Mouse (Mus musculus) C2C12 (cell line): Measurements from ENCODE around the gene Cnmd. TPM values are rescaled to one million over a fixed set of nuclear protein-coding genes. Genes with fewer than 3 reads are reported as not detected.

ENCODE experiments used
- H3K27me3 ChIP-seq: one replicate; pipeline ENCODE4 v1.6.1; 2011; ENCODE audit not compliant: control insufficient read depth, insufficient read depth, insufficient read length
- H3K36me3 ChIP-seq: one replicate; pipeline ENCODE4 v1.6.1; 2011; ENCODE audit not compliant: control insufficient read depth, insufficient read depth
- H3K4me3 ChIP-seq: one replicate; pipeline ENCODE4 v1.5.1; 2011; ENCODE audit warnings: mild to moderate bottlenecking, control low read depth; ENCODE audit not compliant: poor library complexity, insufficient read depth, severe bottlenecking
- H3K79me2 ChIP-seq: one replicate; pipeline ENCODE4 v1.6.1; 2011; ENCODE audit not compliant: control insufficient read depth, insufficient read depth
- H3K79me3 ChIP-seq: one replicate; pipeline ENCODE4 v1.6.1; 2011; ENCODE audit warnings: low read depth, control low read depth
- H3ac ChIP-seq: one replicate; pipeline ENCODE3; 2011; ENCODE audit warnings: low read depth; ENCODE audit not compliant: control insufficient read depth, insufficient read length
- CEBPB ChIP-seq: IDR thresholded peaks from one replicate; pipeline ENCODE4 v1.6.1; 2011; ENCODE audit warnings: low read depth, mild to moderate bottlenecking, control low read depth, moderate library complexity
- CTCF ChIP-seq: IDR thresholded peaks from one replicate; pipeline ENCODE4 v1.5.1; 2011; ENCODE audit not compliant: control insufficient read depth, insufficient read depth, insufficient read length
- FOSL1 ChIP-seq: IDR thresholded peaks from one replicate; pipeline ENCODE4 v1.8.0; 2011; ENCODE audit warnings: mild to moderate bottlenecking, low read length; ENCODE audit not compliant: poor library complexity, insufficient read depth, severe bottlenecking
- MAX ChIP-seq: IDR thresholded peaks from one replicate; pipeline ENCODE4 v1.6.1; 2011; ENCODE audit warnings: mild to moderate bottlenecking, control low read depth
- MYOD1 ChIP-seq: IDR thresholded peaks from one replicate; pipeline ENCODE4 v1.6.1; 2011; ENCODE audit warnings: low read depth; ENCODE audit not compliant: control insufficient read depth, insufficient read length
- MYOG ChIP-seq: IDR thresholded peaks from one replicate; pipeline ENCODE4 v1.6.1; 2011; ENCODE audit not compliant: control insufficient read depth, insufficient read length; ENCODE audit errors: extremely low read depth
- USF1 ChIP-seq: IDR thresholded peaks from one replicate; pipeline ENCODE4 v1.6.1; 2011; ENCODE audit warnings: low read depth, mild to moderate bottlenecking, control low read depth, moderate library complexity
- polyA plus RNA-seq: library from polyadenylated mRNA; unstranded; fragments of >200 nt; fragmentation: generic; extraction: Trizol; gene quantifications from one replicate; pipeline ENCODE4 v1.2.1, GENCODE M21; 2012; ENCODE audit warnings: missing spikeins

The Cnmd gene
- polyA plus RNA-seq, 1 experiment: not detected

DNA sequence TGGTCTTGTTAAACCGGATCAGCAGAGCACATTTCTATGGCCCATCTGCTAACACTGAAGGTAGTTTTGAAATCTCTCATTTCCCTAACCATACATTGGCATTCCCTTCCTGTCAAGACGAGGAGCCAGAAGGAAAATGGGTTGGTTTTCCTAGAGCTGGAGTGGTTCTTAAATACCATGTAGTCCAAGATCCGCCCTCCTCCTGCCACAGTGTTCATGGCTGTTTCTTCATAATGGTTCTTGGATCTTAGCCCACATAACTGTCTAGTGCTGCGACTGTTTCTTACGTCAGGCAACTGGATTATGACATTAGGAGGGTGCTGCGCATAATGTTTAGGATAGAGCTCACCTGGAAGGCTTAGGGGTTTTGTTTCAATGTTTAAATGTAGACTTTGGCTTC lies 29.6 kb downstream of the Cnmd start:
- Histone ChIP-seq H3K27me3 (no peaks in the 10 kb centered on the region), H3ac (no peak overlapping the region), H3K4me3 (no peak overlapping the region), H3K36me3 (peaks cover 34% of the 10 kb centered on the region), H3K79me3 (no peaks in the 10 kb centered on the region), H3K79me2 (no peaks in the 10 kb centered on the region)
- TF ChIP-seq MYOG: no peak
- TF ChIP-seq FOSL1: no peak
- no peak for TF ChIP-seq USF1
- TF ChIP-seq CEBPB: no peak
- no peak for TF ChIP-seq MYOD1
- TF ChIP-seq MAX: no peak
- TF ChIP-seq CTCF: no peak

DNA sequence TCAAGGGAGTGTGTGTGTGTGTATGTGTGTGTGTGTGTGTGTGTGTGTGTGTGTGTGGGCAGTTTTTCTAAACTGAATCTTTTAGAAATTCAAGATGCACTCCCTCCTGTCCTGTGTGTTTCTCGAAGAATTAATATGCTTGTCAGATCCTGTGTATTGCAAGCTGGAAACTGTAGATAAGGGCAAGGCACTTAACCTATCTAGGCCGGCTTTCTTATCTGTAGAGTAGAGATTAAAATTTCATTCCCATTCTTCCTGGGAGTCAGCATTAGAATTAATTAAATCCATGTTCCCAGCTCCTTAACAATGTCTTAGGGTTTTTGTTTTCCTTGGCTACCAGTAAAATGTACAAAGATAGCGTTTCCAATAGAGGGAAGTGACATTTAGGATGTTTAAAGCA lies 40.8 kb downstream of the Cnmd start:
- no peak for TF ChIP-seq CTCF
- no peak for TF ChIP-seq MYOG
- no peak for TF ChIP-seq USF1
- TF ChIP-seq MAX: no peak
- no peak for TF ChIP-seq MYOD1
- TF ChIP-seq CEBPB: no peak
- TF ChIP-seq FOSL1: no peak
- H3K79me3 ChIP-seq: no peaks in the 10 kb centered on the region
- no peaks in the 10 kb centered on the region for H3K27me3 ChIP-seq
- no peaks in the 10 kb centered on the region for H3K79me2 ChIP-seq
- peaks cover 83% of the 10 kb centered on the region for H3K36me3 ChIP-seq
- H3ac ChIP-seq: no peak overlapping the region
- H3K4me3 ChIP-seq: no peak overlapping the region

DNA sequence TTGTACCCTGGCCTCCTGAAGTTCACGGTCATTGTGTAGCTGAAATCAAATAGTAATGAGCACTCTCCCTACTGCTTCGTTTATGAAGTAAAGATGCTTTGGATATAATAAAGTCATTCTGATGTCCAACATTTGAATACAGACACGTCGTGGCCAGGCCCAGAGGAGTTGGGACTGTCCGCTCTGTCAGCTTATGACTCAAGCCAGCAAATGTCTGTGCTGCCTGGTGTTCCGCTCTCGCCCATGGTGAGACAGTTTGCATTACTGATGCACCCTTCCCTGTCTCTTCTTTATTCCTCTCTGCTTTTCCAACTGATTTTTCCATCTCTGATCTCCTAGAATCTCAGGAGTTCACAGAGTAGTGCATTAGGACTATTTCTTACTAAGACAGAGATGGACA lies 42.2 kb downstream of the Cnmd start:
- Histone ChIP-seq H3K36me3 (peaks cover 78% of the 10 kb centered on the region), H3K79me3 (no peaks in the 10 kb centered on the region), H3K79me2 (no peaks in the 10 kb centered on the region), H3K4me3 (no peak overlapping the region), H3K27me3 (no peaks in the 10 kb centered on the region), H3ac (no peak overlapping the region)
- TF ChIP-seq CTCF (no peak), MYOG (no peak), MAX (no peak), USF1 (no peak), CEBPB (no peak), MYOD1 (no peak), FOSL1 (no peak)

DNA sequence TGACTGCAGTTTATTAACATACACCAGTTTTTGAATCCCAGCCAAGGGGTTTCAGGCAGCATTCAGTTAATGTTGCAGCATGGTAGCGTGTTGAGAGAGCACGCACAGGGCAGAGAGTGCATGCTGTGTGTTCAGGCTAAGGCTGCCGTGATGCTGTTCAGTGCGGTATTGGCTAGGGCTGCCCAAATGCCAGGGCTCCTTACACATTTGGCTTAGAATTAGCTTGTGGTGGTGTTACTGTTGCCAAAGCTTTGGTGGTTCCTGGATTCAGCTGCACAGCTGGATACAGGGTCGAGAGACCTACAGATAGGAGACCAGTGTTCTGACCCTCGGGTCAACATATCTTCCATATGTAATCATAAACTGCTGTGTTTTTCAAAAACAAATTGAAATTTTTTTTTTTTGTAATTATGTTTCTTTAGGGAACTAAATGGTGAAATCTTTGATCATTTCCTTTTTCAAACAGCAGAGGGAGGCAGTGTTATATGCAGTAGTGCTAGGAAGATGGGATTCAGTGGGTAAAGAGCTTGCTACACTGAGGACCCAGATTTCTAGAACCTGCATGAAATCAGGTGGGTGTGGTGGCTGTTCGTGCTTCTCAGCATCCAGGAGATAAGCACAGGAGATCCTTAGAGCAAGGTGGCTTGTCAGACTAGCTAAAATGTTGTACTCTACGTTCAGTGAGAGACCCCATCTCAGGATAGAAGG lies 44.7 kb downstream of the Cnmd start:
- Histone ChIP-seq H3K27me3 (no peaks in the 10 kb centered on the region), H3K79me2 (no peaks in the 10 kb centered on the region), H3ac (no peak overlapping the region), H3K79me3 (no peaks in the 10 kb centered on the region), H3K36me3 (peaks cover 81% of the 10 kb centered on the region), H3K4me3 (no peak overlapping the region)
- TF ChIP-seq MYOD1: no peak
- no peak for TF ChIP-seq FOSL1
- TF ChIP-seq MYOG: no peak
- TF ChIP-seq USF1: no peak
- TF ChIP-seq CTCF: no peak
- TF ChIP-seq MAX: no peak
- TF ChIP-seq CEBPB: no peak

DNA sequence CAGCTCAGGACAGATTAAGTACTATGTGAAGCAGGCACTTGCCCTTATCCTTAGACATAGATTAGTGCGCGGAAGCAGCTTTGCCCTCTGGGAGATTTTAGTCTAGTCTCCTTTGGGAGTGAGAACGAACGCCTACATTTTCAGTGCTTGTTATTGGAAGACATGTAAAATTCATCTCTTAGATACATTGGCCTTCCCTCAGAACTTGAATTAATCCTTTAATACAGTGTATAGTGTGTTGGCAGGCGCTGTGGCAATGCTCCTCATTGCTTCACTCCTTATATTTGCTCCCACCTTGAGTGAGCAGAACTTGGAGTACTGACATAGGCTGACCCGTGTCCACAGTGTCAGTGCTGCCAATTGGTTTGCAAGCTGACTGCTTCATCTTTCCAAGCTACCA lies 53.7 kb downstream of the Cnmd start:
- Histone ChIP-seq H3K27me3 (no peaks in the 10 kb centered on the region), H3ac (no peak overlapping the region), H3K36me3 (peaks cover 89% of the 10 kb centered on the region), H3K79me2 (no peaks in the 10 kb centered on the region), H3K79me3 (no peaks in the 10 kb centered on the region), H3K4me3 (no peak overlapping the region)
- no peak for TF ChIP-seq MAX
- TF ChIP-seq USF1: no peak
- TF ChIP-seq CEBPB: no peak
- TF ChIP-seq MYOG: no peak
- no peak for TF ChIP-seq FOSL1
- no peak for TF ChIP-seq MYOD1
- no peak for TF ChIP-seq CTCF

DNA sequence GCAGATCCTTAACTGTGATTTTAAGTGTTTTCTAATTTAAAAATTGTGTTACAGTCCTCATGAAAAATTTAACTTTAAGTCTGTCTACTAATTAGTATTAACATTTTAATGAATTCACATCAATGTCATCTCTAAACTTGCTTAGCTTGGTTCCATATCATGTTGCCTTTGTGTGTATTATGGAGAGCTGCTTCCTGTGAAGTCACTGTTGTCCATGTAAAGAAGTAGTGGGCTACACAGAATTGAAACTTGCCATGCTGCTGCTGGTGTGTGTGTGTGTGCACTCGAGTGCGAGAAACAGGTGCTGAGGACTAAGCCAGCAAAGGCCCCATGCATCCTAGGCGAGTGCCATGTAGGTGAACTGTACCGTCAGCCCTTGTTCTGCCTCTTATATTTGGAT lies 54.6 kb downstream of the Cnmd start:
- H3K79me3 ChIP-seq: no peaks in the 10 kb centered on the region
- no peak overlapping the region for H3K4me3 ChIP-seq
- H3K36me3 ChIP-seq: peaks cover 88% of the 10 kb centered on the region
- no peak for TF ChIP-seq USF1
- no peak for TF ChIP-seq MYOD1
- no peak for TF ChIP-seq MAX
- no peak for TF ChIP-seq CEBPB
- no peak for TF ChIP-seq FOSL1
- no peak for TF ChIP-seq MYOG
- TF ChIP-seq CTCF: no peak
- no peak overlapping the region for H3ac ChIP-seq
- H3K79me2 ChIP-seq: no peaks in the 10 kb centered on the region
- H3K27me3 ChIP-seq: no peaks in the 10 kb centered on the region
